Mouse (Mus musculus): Measurements from ENCODE around the gene Tnik. TPM values are rescaled to one million over a fixed set of nuclear protein-coding genes. Genes with fewer than 3 reads are reported as not detected.

Gene Tnik
- total RNA-seq, 2 experiments from 2014 or later = 232 to 233 TPM

- DNase-seq = no peak
- intact Hi-C loops (cut with DNase I) = no loop called here
Measured at GRCm38 (mm10) chr3:28531294-28531956, 268.4 kb downstream of the Tnik start.

- intact Hi-C loops (cut with DNase I) = no loop called here
- no peak for DNase-seq
Measured at GRCm38 (mm10) chr3:28532666-28533065, 269.7 kb downstream of the Tnik start.

GRCm38 (mm10) chr3:28540121-28540520, 277.1 kb downstream of the Tnik start:
- no peak for DNase-seq

GRCm38 (mm10) chr3:28542941-28543340, 279.9 kb downstream of the Tnik start:
- no peak for DNase-seq
- intact Hi-C loops (cut with DNase I) = no loop called here

More at GRCm38 (mm10) chr3:28540121-28540520, 277.1 kb downstream of the Tnik start:
- intact Hi-C loops (cut with DNase I) = no loop called here

GRCm38 (mm10) chr3:28543380-28543984, 280.5 kb downstream of the Tnik start:
- intact Hi-C loops (cut with DNase I) = no loop called here

GRCm38 (mm10) chr3:28544345-28544869, 281.4 kb downstream of the Tnik start:
- intact Hi-C loops (cut with DNase I) = no loop called here
- no peak for DNase-seq

More at GRCm38 (mm10) chr3:28543380-28543984, 280.5 kb downstream of the Tnik start:
- DNase-seq = no peak

- intact Hi-C loops (cut with DNase I) = no loop called here
- DNase-seq = no peak
Measured at GRCm38 (mm10) chr3:28547965-28548730, 285.1 kb downstream of the Tnik start.

- no peak for DNase-seq
- intact Hi-C loops (cut with DNase I) = no loop called here
Measured at GRCm38 (mm10) chr3:28549391-28549790, 286.4 kb downstream of the Tnik start.

- intact Hi-C loops (cut with DNase I) = loop anchor here (10.0 kb wide), 3 partner anchors 216 to 386 kb away; partner anchors contain the start of gene Tnik
Measured at GRCm38 (mm10) chr3:28550497-28551093, 287.6 kb downstream of the Tnik start.

GRCm38 (mm10) chr3:28551756-28552155, 288.7 kb downstream of the Tnik start:
- intact Hi-C loops (cut with DNase I) = loop anchor here (10.0 kb wide), 3 partner anchors 217 to 387 kb away; partner anchors contain the start of gene Tnik
- DNase-seq = no peak

More at GRCm38 (mm10) chr3:28550497-28551093, 287.6 kb downstream of the Tnik start:
- peak; percentile 63 for DNase-seq

- DNase-seq = peak; percentile 80
- intact Hi-C loops (cut with DNase I) = loop anchor here (10.0 kb wide), 3 partner anchors 220 to 390 kb away; partner anchors contain the start of gene Tnik
Measured at GRCm38 (mm10) chr3:28554934-28555333, 291.9 kb downstream of the Tnik start.

- intact Hi-C loops (cut with DNase I) = loop anchor here (10.0 kb wide), 3 partner anchors 221 to 391 kb away; partner anchors contain the start of gene Tnik
- DNase-seq = no peak
Measured at GRCm38 (mm10) chr3:28555795-28556570, 293.0 kb downstream of the Tnik start.

GRCm38 (mm10) chr3:28558328-28558871, 295.4 kb downstream of the Tnik start:
- intact Hi-C loops (cut with DNase I) = loop anchor here (10.0 kb wide), 3 partner anchors 224 to 394 kb away; partner anchors contain the start of gene Tnik
- peak; percentile 64 for DNase-seq

GRCm38 (mm10) chr3:28561408-28561807, 298.4 kb downstream of the Tnik start:
- intact Hi-C loops (cut with DNase I) = no loop called here
- DNase-seq = no peak

- no peak for DNase-seq
- intact Hi-C loops (cut with DNase I) = no loop called here
Measured at GRCm38 (mm10) chr3:28562612-28563332, 299.8 kb downstream of the Tnik start.

GRCm38 (mm10) chr3:28564370-28565357, 301.6 kb downstream of the Tnik start:
- DNase-seq = no peak
- intact Hi-C loops (cut with DNase I) = no loop called here

- intact Hi-C loops (cut with DNase I) = no loop called here
- peak; percentile 79 for DNase-seq
Measured at GRCm38 (mm10) chr3:28577301-28577700, 314.3 kb downstream of the Tnik start.

Data from left cerebral cortex, postnatal 4 days (tissue).